Mouse (Mus musculus): ENCODE results near the gene Nrxn3. TPM values are rescaled to one million over a fixed set of nuclear protein-coding genes. Genes with fewer than 3 reads are reported as not detected.

Gene Nrxn3
- polyA plus RNA-seq, 1 experiment from 2014 or later: 16.9 TPM

- no peak overlapping the region for H3K4me2 ChIP-seq
- no peaks in the 10 kb centered on the region for H3K27me3 ChIP-seq (ENCODE audit: control insufficient read depth, insufficient read depth, low read length)
- H3K9me3 ChIP-seq (ENCODE audit: control insufficient read depth, low read length): no peaks in the 10 kb centered on the region
- no peak for DNase-seq (ENCODE audit: low spot score, missing footprints)
- no peaks in the 10 kb centered on the region for H3K4me1 ChIP-seq (ENCODE audit: control insufficient read depth, insufficient read depth, low read length)
- H3K4me3 ChIP-seq (ENCODE audit: low read depth, low read length): no peak overlapping the region
- no peaks in the 10 kb centered on the region for H3K36me3 ChIP-seq (ENCODE audit: control insufficient read depth, insufficient read depth, low read length)
- H3K9ac ChIP-seq (ENCODE audit: low read length): no peak overlapping the region
- no peak overlapping the region for H3K27ac ChIP-seq (ENCODE audit: low read depth, low read length)
- WGBS: 76% methylated on average over 4 of the region's 4 CpGs
- no peak for ATAC-seq (ENCODE audit: low FRiP score)
These were observed 209.0 kb downstream of the Nrxn3 start for GRCm38 (mm10) chr12:88931713-88932112.

GRCm38 (mm10) chr12:88939679-88940078, 217.0 kb downstream of the Nrxn3 start:
- Histone ChIP-seq H3K27me3 (ENCODE audit: control insufficient read depth, insufficient read depth, low read length) (no peaks in the 10 kb centered on the region), H3K36me3 (ENCODE audit: control insufficient read depth, insufficient read depth, low read length) (no peaks in the 10 kb centered on the region), H3K4me1 (ENCODE audit: control insufficient read depth, insufficient read depth, low read length) (no peaks in the 10 kb centered on the region), H3K4me2 (no peak overlapping the region), H3K9ac (ENCODE audit: low read length) (no peak overlapping the region), H3K9me3 (ENCODE audit: control insufficient read depth, low read length) (no peaks in the 10 kb centered on the region), H3K27ac (ENCODE audit: low read depth, low read length) (no peak overlapping the region), H3K4me3 (ENCODE audit: low read depth, low read length) (no peak overlapping the region)
- ATAC-seq (ENCODE audit: low FRiP score) (no peak), DNase-seq (ENCODE audit: low spot score, missing footprints) (no peak)
- WGBS: 83% methylated on average over 2 of the region's 2 CpGs

DNA sequence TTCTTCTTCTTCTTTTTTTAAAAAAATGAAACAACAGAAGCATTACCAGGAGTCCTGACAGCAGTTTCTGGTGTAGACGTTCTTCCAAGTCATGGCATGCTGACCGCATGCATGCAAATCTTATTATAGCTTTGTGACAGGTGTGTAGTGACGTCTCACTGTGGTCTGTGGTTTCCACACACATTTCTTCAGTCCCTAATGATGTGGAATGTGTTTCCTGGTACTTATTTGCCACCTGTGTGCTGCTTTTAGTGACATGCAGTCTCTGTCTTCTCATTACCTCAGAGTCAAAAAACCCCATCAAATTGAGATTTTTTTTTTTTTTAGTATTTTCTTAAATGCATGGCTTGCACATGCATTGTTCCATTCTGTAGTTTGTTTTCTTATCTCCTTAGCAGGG, 222.3 kb downstream of the Nrxn3 start:
- no peak overlapping the region for H3K4me3 ChIP-seq (ENCODE audit: low read depth, low read length)
- 70% methylated on average over 3 of the region's 3 CpGs for WGBS
- no peaks in the 10 kb centered on the region for H3K36me3 ChIP-seq (ENCODE audit: control insufficient read depth, insufficient read depth, low read length)
- no peak overlapping the region for H3K4me2 ChIP-seq
- no peaks in the 10 kb centered on the region for H3K4me1 ChIP-seq (ENCODE audit: control insufficient read depth, insufficient read depth, low read length)
- H3K9ac ChIP-seq (ENCODE audit: low read length): no peak overlapping the region
- H3K27ac ChIP-seq (ENCODE audit: low read depth, low read length): no peak overlapping the region
- no peaks in the 10 kb centered on the region for H3K9me3 ChIP-seq (ENCODE audit: control insufficient read depth, low read length)
- DNase-seq (ENCODE audit: low spot score, missing footprints): no peak
- no peaks in the 10 kb centered on the region for H3K27me3 ChIP-seq (ENCODE audit: control insufficient read depth, insufficient read depth, low read length)
- ATAC-seq (ENCODE audit: low FRiP score): no peak

DNA sequence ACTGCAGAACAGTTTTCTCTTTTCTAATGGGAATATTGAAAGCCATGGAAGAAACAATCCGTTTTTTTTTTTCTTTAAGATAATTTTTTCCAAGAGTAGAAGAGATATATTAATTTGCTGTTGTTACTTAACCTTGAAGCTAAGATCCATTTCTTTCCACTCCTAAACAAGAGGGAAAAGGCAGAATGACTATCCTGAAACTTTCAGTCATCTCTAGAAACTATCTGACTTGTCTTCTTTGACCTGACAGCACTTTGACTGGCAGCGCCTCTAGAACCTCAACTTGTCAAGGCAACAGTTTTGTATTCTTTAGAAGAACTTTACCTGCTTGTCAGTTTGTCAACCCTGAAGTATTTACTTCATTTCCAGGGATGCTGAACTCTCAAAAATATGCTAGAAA, 227.2 kb downstream of the Nrxn3 start:
- WGBS: 80% methylated on average over 2 of the region's 2 CpGs
- no peaks in the 10 kb centered on the region for H3K36me3 ChIP-seq (ENCODE audit: control insufficient read depth, insufficient read depth, low read length)
- no peak for ATAC-seq (ENCODE audit: low FRiP score)

DNA sequence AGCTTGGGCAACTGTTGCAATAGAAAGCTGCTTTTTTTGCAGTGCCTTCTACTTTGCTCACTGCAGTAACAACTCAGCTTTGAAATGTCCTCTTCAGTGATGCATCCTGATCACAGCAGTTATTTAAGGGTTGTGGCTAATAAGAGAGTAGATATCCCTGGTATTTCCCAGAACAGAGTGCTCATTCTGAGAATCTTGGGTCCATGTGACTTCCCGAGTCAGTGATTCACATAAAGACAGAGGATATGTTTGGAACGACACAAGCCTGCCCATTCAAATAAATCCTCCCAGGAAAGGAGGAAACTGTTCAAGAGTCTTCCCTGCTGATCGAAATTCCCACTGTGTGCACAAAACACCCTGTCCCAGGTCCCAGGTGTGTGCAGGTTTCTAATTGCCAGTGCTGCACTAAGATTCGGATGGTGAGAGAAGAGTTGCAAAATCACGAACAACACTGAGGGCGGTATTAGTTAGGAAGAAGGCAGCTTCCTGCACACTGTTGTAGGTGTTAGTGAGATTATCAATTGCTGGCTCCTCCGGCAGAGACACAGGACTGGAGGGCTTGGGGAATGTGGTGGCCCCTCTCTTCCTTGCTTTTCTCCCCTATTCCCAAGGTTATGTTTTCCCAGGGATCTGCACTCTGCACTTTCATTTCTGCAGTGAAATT, 230.4 kb downstream of the Nrxn3 start:
- 80% methylated on average over 7 of the region's 7 CpGs for WGBS
- no peaks in the 10 kb centered on the region for H3K36me3 ChIP-seq (ENCODE audit: control insufficient read depth, insufficient read depth, low read length)
- no peaks in the 10 kb centered on the region for H3K9me3 ChIP-seq (ENCODE audit: control insufficient read depth, low read length)
- H3K9ac ChIP-seq (ENCODE audit: low read length): no peak overlapping the region
- DNase-seq (ENCODE audit: low spot score, missing footprints) (no peak), ATAC-seq (ENCODE audit: low FRiP score) (no peak)
- H3K27me3 ChIP-seq (ENCODE audit: control insufficient read depth, insufficient read depth, low read length): no peaks in the 10 kb centered on the region
- H3K4me3 ChIP-seq (ENCODE audit: low read depth, low read length): no peak overlapping the region
- no peak overlapping the region for H3K27ac ChIP-seq (ENCODE audit: low read depth, low read length)
- H3K4me2 ChIP-seq: no peak overlapping the region
- H3K4me1 ChIP-seq (ENCODE audit: control insufficient read depth, insufficient read depth, low read length): no peaks in the 10 kb centered on the region

More for the DNA sequence above, 227.2 kb downstream of the Nrxn3 start:
- H3K4me2 ChIP-seq: no peak overlapping the region
- H3K27me3 ChIP-seq (ENCODE audit: control insufficient read depth, insufficient read depth, low read length): no peaks in the 10 kb centered on the region
- no peaks in the 10 kb centered on the region for H3K4me1 ChIP-seq (ENCODE audit: control insufficient read depth, insufficient read depth, low read length)
- no peak overlapping the region for H3K4me3 ChIP-seq (ENCODE audit: low read depth, low read length)
- H3K27ac ChIP-seq (ENCODE audit: low read depth, low read length): no peak overlapping the region
- DNase-seq (ENCODE audit: low spot score, missing footprints): no peak
- H3K9ac ChIP-seq (ENCODE audit: low read length): no peak overlapping the region
- no peaks in the 10 kb centered on the region for H3K9me3 ChIP-seq (ENCODE audit: control insufficient read depth, low read length)

DNA sequence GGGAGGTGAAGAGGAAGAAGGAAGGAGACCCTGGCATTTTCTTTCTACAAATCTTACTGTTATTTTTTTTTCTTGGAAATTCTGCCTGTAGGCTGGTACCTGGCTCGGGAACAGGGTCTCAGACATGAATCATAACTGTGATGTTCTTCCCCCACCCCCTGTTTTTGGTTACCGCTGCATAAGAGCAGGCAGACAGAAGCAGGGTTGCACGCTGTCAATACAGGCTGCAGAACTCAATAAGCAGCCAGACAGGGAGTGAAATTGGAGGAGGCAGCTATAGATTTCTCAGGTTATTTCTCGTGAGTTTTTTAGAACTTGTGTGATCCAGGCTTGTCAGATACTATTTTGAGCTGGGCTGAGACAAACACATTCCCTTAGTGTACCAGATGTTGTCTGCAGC, 231.1 kb downstream of the Nrxn3 start:
- Histone ChIP-seq H3K4me3 (ENCODE audit: low read depth, low read length) (no peak overlapping the region), H3K4me2 (no peak overlapping the region), H3K9me3 (ENCODE audit: control insufficient read depth, low read length) (no peaks in the 10 kb centered on the region), H3K4me1 (ENCODE audit: control insufficient read depth, insufficient read depth, low read length) (no peaks in the 10 kb centered on the region), H3K36me3 (ENCODE audit: control insufficient read depth, insufficient read depth, low read length) (no peaks in the 10 kb centered on the region), H3K27me3 (ENCODE audit: control insufficient read depth, insufficient read depth, low read length) (no peaks in the 10 kb centered on the region), H3K9ac (ENCODE audit: low read length) (no peak overlapping the region), H3K27ac (ENCODE audit: low read depth, low read length) (no peak overlapping the region)
- ATAC-seq (ENCODE audit: low FRiP score) (no peak), DNase-seq (ENCODE audit: low spot score, missing footprints) (no peak)
- 65% methylated on average over 4 of the region's 4 CpGs for WGBS

DNA sequence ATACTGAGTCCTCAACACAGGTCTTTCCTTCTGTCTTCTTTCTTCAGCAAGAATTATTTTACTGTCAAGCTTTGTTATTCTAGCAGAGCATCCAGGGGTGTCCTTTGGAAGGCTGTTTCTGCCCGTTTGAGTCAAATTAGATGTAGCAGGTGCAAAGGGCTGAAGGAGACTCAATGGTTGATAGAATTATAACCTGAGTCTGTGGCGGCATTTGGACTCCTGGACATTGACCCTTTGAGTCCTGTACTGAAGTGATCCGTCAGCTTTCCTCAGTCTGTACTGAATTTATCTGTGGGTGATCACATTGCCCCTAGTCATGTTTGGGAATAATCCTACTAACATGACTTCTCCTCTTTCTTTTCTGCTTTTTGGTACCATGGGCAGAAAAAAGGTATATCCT, 234.8 kb downstream of the Nrxn3 start:
- Histone ChIP-seq H3K27me3 (ENCODE audit: control insufficient read depth, insufficient read depth, low read length) (no peaks in the 10 kb centered on the region), H3K27ac (ENCODE audit: low read depth, low read length) (no peak overlapping the region), H3K4me3 (ENCODE audit: low read depth, low read length) (no peak overlapping the region), H3K4me1 (ENCODE audit: control insufficient read depth, insufficient read depth, low read length) (no peaks in the 10 kb centered on the region), H3K36me3 (ENCODE audit: control insufficient read depth, insufficient read depth, low read length) (no peaks in the 10 kb centered on the region), H3K4me2 (no peak overlapping the region), H3K9ac (ENCODE audit: low read length) (no peak overlapping the region), H3K9me3 (ENCODE audit: control insufficient read depth, low read length) (no peaks in the 10 kb centered on the region)
- ATAC-seq (ENCODE audit: low FRiP score): no peak
- 78% methylated on average over 3 of the region's 3 CpGs for WGBS
- no peak for DNase-seq (ENCODE audit: low spot score, missing footprints)

DNA sequence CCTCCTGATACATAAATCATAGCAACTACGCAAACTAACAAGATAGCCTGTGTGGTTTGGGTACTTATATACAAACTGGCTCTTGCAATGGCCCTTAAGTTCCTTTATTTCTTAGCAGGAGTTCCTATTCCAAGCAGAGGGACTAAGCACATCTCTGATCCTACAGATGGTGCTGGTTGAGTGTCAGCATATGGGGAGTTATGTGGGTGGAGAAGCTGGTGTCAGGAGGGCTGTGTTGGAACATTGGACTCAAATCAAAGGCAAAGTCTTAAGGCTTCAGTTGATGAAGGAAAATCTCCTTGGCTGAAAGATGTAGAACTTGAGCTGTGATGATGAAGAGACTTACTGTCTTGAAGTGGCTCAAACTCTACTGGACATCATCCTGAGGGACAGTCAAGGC, 238.1 kb downstream of the Nrxn3 start:
- DNase-seq (ENCODE audit: low spot score, missing footprints) (no peak), ATAC-seq (ENCODE audit: low FRiP score) (no peak)
- Histone ChIP-seq H3K27me3 (ENCODE audit: control insufficient read depth, insufficient read depth, low read length) (no peaks in the 10 kb centered on the region), H3K4me1 (ENCODE audit: control insufficient read depth, insufficient read depth, low read length) (no peaks in the 10 kb centered on the region), H3K4me2 (no peak overlapping the region), H3K9ac (ENCODE audit: low read length) (no peak overlapping the region), H3K4me3 (ENCODE audit: low read depth, low read length) (no peak overlapping the region), H3K36me3 (ENCODE audit: control insufficient read depth, insufficient read depth, low read length) (no peaks in the 10 kb centered on the region), H3K27ac (ENCODE audit: low read depth, low read length) (no peak overlapping the region), H3K9me3 (ENCODE audit: control insufficient read depth, low read length) (no peaks in the 10 kb centered on the region)
- WGBS: 94% methylated on average over 1 of the region's 1 CpGs

GRCm38 (mm10) chr12:88966329-88966728, 243.7 kb downstream of the Nrxn3 start:
- Histone ChIP-seq H3K36me3 (ENCODE audit: control insufficient read depth, insufficient read depth, low read length) (no peaks in the 10 kb centered on the region), H3K27me3 (ENCODE audit: control insufficient read depth, insufficient read depth, low read length) (no peaks in the 10 kb centered on the region), H3K9ac (ENCODE audit: low read length) (no peak overlapping the region), H3K4me1 (ENCODE audit: control insufficient read depth, insufficient read depth, low read length) (no peaks in the 10 kb centered on the region), H3K4me2 (no peak overlapping the region), H3K9me3 (ENCODE audit: control insufficient read depth, low read length) (no peaks in the 10 kb centered on the region), H3K4me3 (ENCODE audit: low read depth, low read length) (no peak overlapping the region), H3K27ac (ENCODE audit: low read depth, low read length) (no peak overlapping the region)
- no peak for DNase-seq (ENCODE audit: low spot score, missing footprints)
- ATAC-seq (ENCODE audit: low FRiP score): no peak
- 92% methylated on average over 4 of the region's 4 CpGs for WGBS

All from midbrain, embryonic 11.5 days (tissue).